Mouse (Mus musculus): Measurements from ENCODE around the gene Ilkap. TPM values are rescaled to one million over a fixed set of nuclear protein-coding genes. Genes with fewer than 3 reads are reported as not detected.

The Ilkap gene
- polyA plus RNA-seq, 1 experiment = 77.6 TPM

DNA sequence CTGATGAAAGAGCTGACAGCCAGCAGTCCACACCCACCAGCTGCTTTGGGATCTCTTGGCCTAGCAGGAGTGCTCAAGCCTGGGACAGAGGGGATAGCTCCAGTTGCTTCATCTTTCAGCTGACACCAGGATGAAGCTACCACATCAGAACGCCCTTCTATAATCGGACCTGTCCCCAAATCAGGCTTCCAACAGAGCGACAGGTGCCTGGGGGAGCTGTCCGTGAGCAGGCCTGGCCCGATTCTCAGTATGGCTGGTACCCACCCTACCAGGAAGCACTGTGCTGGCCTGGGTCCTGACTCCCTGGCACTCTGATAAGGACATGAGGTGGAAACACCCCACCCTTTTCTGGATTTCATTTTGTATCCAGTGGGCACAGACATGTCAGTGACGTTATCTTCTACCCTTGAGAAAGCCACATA lies 25.2 kb downstream of the Ilkap start:
- Histone ChIP-seq H3ac (ENCODE audit: control insufficient read depth, insufficient read length, low read depth) (no peak overlapping the region), H3K27me3 (ENCODE audit: control insufficient read depth, insufficient read depth, insufficient read length) (no peaks in the 10 kb centered on the region), H3K79me2 (ENCODE audit: control insufficient read depth, insufficient read depth) (no peaks in the 10 kb centered on the region), H3K36me3 (ENCODE audit: control insufficient read depth, insufficient read depth) (peaks cover 75% of the 10 kb centered on the region), H3K79me3 (ENCODE audit: low read depth) (no peaks in the 10 kb centered on the region), H3K4me3 (ENCODE audit: insufficient read depth, poor library complexity, severe bottlenecking) (no peak overlapping the region)
- no peak for TF ChIP-seq FOSL1 (IDR thresholded peaks at IDR 0.05; ENCODE audit: insufficient read depth, low read length, poor library complexity, severe bottlenecking)
- TF ChIP-seq MAX (IDR thresholded peaks at IDR 0.05) = no peak
- no peak for TF ChIP-seq MYOG (IDR thresholded peaks at IDR 0.05; ENCODE audit: control insufficient read depth, extremely low read depth, insufficient read length)
- TF ChIP-seq USF1 (IDR thresholded peaks at IDR 0.05; ENCODE audit: low read depth) = no peak
- no peak for TF ChIP-seq CTCF (IDR thresholded peaks at IDR 0.05; ENCODE audit: control insufficient read depth, insufficient read depth, insufficient read length)
- TF ChIP-seq CEBPB (IDR thresholded peaks at IDR 0.05; ENCODE audit: low read depth) = no peak
- TF ChIP-seq MYOD1 (IDR thresholded peaks at IDR 0.05; ENCODE audit: control insufficient read depth, insufficient read length, low read depth) = no peak

DNA sequence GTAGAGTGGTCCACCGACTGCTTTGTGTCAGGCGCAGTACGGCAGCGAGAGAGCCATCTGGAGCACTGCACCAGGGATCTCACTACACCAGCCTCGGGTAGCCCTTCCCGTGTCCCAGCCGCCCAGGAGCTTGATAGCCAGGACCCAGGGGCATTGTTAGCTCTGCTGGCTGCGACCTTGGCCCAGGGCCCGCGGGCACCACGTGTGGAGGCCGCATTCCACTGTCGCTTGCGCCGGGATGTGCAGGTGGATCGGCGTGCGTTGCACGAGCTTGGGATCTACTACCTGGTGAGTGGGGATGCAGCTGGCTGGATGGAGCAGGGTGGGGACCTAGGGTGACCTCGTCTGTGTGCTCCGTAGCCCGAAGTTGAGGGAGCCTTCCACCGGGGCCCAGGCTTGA lies 28.6 kb downstream of the Ilkap start:
- H3K79me3 ChIP-seq (ENCODE audit: low read depth) = peaks cover 3% of the 10 kb centered on the region
- H3ac ChIP-seq (ENCODE audit: control insufficient read depth, insufficient read length, low read depth) = no peak overlapping the region
- peaks cover 10% of the 10 kb centered on the region for H3K79me2 ChIP-seq (ENCODE audit: control insufficient read depth, insufficient read depth)
- H3K36me3 ChIP-seq (ENCODE audit: control insufficient read depth, insufficient read depth) = peaks cover 42% of the 10 kb centered on the region
- no peak overlapping the region for H3K4me3 ChIP-seq (ENCODE audit: insufficient read depth, poor library complexity, severe bottlenecking)
- H3K27me3 ChIP-seq (ENCODE audit: control insufficient read depth, insufficient read depth, insufficient read length) = no peaks in the 10 kb centered on the region
- TF ChIP-seq CTCF (IDR thresholded peaks at IDR 0.05; ENCODE audit: control insufficient read depth, insufficient read depth, insufficient read length) (no peak), CEBPB (IDR thresholded peaks at IDR 0.05; ENCODE audit: low read depth) (no peak), MAX (IDR thresholded peaks at IDR 0.05) (no peak), MYOD1 (IDR thresholded peaks at IDR 0.05; ENCODE audit: control insufficient read depth, insufficient read length, low read depth) (no peak), FOSL1 (IDR thresholded peaks at IDR 0.05; ENCODE audit: insufficient read depth, low read length, poor library complexity, severe bottlenecking) (no peak), MYOG (IDR thresholded peaks at IDR 0.05; ENCODE audit: control insufficient read depth, extremely low read depth, insufficient read length) (no peak), USF1 (IDR thresholded peaks at IDR 0.05; ENCODE audit: low read depth) (no peak)

DNA sequence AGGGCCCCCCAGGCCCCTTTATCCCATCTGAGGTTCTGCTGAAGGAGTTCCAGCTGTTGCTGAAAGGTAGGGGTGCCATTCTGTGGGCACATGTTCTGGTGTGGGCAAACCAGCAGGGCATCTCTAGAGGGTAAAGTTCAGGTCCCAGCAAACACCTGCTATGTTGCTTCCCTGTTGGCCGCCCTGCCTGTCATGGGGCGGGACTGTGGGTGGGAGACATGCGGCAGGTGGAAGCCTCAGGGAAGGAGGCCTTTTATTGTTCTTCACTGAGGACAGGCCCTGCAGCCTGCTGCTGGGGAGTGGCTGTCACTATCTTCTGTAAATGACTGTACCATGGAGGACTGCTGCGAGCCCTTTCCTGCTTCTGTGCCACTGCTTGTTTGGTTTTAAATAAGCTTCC lies 29.2 kb downstream of the Ilkap start:
- TF ChIP-seq CTCF (IDR thresholded peaks at IDR 0.05; ENCODE audit: control insufficient read depth, insufficient read depth, insufficient read length) (no peak), MYOD1 (IDR thresholded peaks at IDR 0.05; ENCODE audit: control insufficient read depth, insufficient read length, low read depth) (no peak), CEBPB (IDR thresholded peaks at IDR 0.05; ENCODE audit: low read depth) (no peak), MYOG (IDR thresholded peaks at IDR 0.05; ENCODE audit: control insufficient read depth, extremely low read depth, insufficient read length) (no peak), MAX (IDR thresholded peaks at IDR 0.05) (no peak), USF1 (IDR thresholded peaks at IDR 0.05; ENCODE audit: low read depth) (no peak), FOSL1 (IDR thresholded peaks at IDR 0.05; ENCODE audit: insufficient read depth, low read length, poor library complexity, severe bottlenecking) (no peak)
- Histone ChIP-seq H3K79me2 (ENCODE audit: control insufficient read depth, insufficient read depth) (peaks cover 10% of the 10 kb centered on the region), H3K4me3 (ENCODE audit: insufficient read depth, poor library complexity, severe bottlenecking) (no peak overlapping the region), H3K79me3 (ENCODE audit: low read depth) (peaks cover 3% of the 10 kb centered on the region), H3ac (ENCODE audit: control insufficient read depth, insufficient read length, low read depth) (no peak overlapping the region), H3K36me3 (ENCODE audit: control insufficient read depth, insufficient read depth) (peaks cover 35% of the 10 kb centered on the region), H3K27me3 (ENCODE audit: control insufficient read depth, insufficient read depth, insufficient read length) (no peaks in the 10 kb centered on the region)

DNA sequence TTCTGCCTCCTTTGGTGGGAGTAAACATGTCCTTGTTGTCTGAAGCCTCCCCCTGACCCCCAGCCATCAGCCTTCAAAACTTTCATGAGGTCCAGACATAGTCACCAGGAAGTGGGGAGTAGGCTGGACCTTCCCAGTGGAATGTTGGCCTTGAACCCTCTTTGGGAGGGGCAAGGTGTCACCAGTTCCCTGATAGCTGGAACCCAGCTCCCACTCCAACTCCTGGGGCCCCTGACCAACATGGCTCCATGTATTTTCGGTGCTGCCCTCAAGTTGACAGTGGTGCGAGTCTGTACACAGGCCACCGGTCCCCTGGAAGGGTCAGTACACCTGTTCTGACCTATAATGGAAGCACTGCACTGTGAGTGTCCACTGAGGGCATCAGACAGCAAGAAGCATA lies 31.3 kb downstream of the Ilkap start:
- peaks cover 17% of the 10 kb centered on the region for H3K36me3 ChIP-seq (ENCODE audit: control insufficient read depth, insufficient read depth)
- TF ChIP-seq MAX (IDR thresholded peaks at IDR 0.05) = no peak
- TF ChIP-seq CTCF (IDR thresholded peaks at IDR 0.05; ENCODE audit: control insufficient read depth, insufficient read depth, insufficient read length) = no peak
- TF ChIP-seq MYOD1 (IDR thresholded peaks at IDR 0.05; ENCODE audit: control insufficient read depth, insufficient read length, low read depth) = no peak
- TF ChIP-seq MYOG (IDR thresholded peaks at IDR 0.05; ENCODE audit: control insufficient read depth, extremely low read depth, insufficient read length) = no peak
- TF ChIP-seq CEBPB (IDR thresholded peaks at IDR 0.05; ENCODE audit: low read depth) = no peak
- no peak for TF ChIP-seq USF1 (IDR thresholded peaks at IDR 0.05; ENCODE audit: low read depth)
- TF ChIP-seq FOSL1 (IDR thresholded peaks at IDR 0.05; ENCODE audit: insufficient read depth, low read length, poor library complexity, severe bottlenecking) = no peak
- no peaks in the 10 kb centered on the region for H3K27me3 ChIP-seq (ENCODE audit: control insufficient read depth, insufficient read depth, insufficient read length)
- H3K79me2 ChIP-seq (ENCODE audit: control insufficient read depth, insufficient read depth) = peaks cover 10% of the 10 kb centered on the region
- no peak overlapping the region for H3K4me3 ChIP-seq (ENCODE audit: insufficient read depth, poor library complexity, severe bottlenecking)
- no peak overlapping the region for H3ac ChIP-seq (ENCODE audit: control insufficient read depth, insufficient read length, low read depth)
- peaks cover 3% of the 10 kb centered on the region for H3K79me3 ChIP-seq (ENCODE audit: low read depth)

DNA sequence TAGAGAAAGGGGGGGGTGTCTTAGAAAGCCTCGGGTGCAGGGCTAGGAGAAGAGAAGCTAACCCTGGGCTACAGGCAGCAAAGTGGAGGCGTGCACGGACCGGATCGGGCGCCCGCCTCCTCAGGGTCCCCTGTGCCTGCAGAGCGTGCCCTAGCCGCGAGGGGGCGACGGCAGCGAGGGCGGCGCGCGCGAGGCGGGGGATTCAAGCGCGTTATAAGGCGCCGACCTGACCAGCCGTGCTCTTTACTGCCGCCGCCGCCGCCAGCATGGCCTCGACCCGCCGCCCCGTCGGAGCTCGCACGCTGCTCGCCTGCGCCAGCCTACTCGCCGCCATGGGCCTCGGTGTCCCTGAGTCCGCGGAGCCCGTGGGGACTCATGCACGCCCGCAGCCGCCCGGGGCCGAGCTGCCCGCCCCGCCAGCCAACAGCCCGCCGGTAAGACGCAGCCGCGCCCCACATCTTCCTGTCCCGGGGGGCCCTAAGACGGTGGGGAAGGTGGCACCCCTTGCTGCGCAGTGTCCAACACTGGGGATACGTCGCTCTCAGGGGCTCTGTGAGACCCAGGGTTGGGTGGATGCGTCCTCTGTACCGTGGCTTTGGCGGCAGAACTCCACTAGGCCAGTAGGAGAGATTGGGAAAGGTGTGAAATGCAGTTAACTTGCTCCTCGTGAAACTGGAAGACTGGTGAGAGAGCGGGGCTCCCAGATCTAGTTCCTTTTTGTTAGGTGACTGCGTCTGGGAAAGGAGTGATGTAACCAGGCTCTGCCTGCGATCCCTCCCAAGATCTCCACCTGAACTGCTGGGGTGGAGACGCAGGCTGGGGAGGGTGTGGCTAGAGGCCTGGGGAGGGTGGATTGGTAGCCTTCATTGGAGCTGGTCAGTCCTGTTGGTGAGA lies 32.2 kb downstream of the Ilkap start, which contains the start of gene Erfe:
TSS of gene Erfe (plus strand) at position 216 of the 894 bp plus-strand sequence.
- peak within 1 kb of the TSS; percentile 88 for H3ac ChIP-seq (ENCODE audit: control insufficient read depth, insufficient read length, low read depth)
- TF ChIP-seq CTCF (IDR thresholded peaks at IDR 0.05; ENCODE audit: control insufficient read depth, insufficient read depth, insufficient read length) (peak; percentile 98), USF1 (IDR thresholded peaks at IDR 0.05; ENCODE audit: low read depth) (no peak)
- H3K27me3 ChIP-seq (ENCODE audit: control insufficient read depth, insufficient read depth, insufficient read length) = no peaks in the 10 kb centered on the region
- H3K36me3 ChIP-seq (ENCODE audit: control insufficient read depth, insufficient read depth) = peaks cover 10% of the 10 kb centered on the region
- H3K79me2 ChIP-seq (ENCODE audit: control insufficient read depth, insufficient read depth) = peaks cover 10% of the 10 kb centered on the region
- peak within 1 kb of the TSS; percentile 34 for H3K4me3 ChIP-seq (ENCODE audit: insufficient read depth, poor library complexity, severe bottlenecking)
- H3K79me3 ChIP-seq (ENCODE audit: low read depth) = peaks cover 3% of the 10 kb centered on the region
